Mouse (Mus musculus): ENCODE data around the gene Gm5475. TPM values are rescaled to one million over a fixed set of nuclear protein-coding genes. Genes with fewer than 3 reads are reported as not detected.

Gene Gm5475
- 0.22 TPM for polyA plus RNA-seq (2014; fragmentation: Illumina TruSeq; extraction: RNeasy Lipid Tissue Mini Kit (QIAGEN cat#74804); ENCODE audit: low replicate concordance)

DNA sequence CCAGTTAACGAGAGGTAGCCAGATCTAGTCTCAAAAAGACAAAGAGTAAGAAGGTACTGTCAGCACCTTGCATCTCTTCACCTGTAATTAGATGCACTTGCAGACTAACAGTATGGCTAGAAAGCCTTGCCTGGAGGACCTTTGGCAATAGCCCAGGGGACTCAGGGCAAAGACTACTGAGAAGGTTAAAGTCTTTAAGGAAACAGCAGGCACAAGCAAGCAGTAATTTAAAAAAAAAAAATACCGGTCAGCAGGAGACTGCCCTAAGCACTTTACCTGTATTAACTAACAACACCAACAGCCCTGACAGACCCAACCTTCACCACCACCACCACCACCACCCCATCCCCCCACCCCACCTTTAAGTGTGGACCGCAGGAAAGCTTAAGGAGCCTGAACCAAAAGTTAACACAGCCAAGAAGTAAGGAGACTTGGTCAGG, at the start of gene Gm5475:
TSS of gene Gm5475 (plus strand) at position 390 of the 440 bp plus-strand sequence.

DNA sequence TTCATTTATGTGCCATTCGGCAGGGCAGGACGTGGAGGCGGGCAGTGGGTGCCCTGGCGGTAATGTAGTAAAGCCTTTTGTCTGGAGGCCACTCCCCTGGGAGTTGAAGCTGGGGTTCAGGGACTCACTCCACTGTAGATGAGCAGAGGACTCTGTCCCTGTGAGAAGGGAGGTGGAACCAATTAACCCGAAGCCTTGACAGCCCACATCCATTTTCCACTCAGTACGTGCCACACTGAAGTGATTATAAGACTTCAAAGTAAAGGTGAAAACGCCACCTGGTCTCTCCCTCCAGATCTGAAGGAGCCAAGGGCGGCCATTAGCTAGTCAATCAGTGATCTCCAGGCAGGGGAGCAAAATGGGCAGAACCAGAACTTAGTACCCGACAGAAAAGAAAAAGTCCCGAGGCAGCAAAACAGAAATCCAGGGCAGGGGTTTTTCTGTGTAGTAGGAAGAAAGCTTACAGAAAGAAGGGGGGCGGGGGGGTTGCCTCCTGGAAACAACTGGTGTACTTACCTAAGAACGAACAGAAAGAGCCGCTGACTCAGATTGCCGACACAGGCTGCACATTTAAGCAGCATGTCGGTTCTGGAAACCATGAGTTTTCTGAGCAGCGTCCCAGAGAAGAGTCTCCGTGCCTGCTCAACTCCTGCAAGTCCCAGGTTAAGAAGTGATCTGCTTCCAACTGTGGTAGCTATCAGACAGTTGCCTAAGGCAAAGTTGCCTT, 2.6 kb downstream of the Gm5475 start, which contains the start of gene Slc11a2:
TSS of gene Slc11a2 (minus strand) at position 677 of the 727 bp plus-strand sequence.

GRCm38 (mm10) chr15:100468295-100469188, 46.6 kb downstream of the Gm5475 start, which contains the start of gene Letmd1:
Gene Letmd1 (plus strand): TSS chr15:100469023.

Other genes with a start within 250 kb of the Gm5475 start
- gene Atf1, start 194.3 kb upstream of the Gm5475 start, polyA plus RNA-seq (2014; fragmentation: Illumina TruSeq; extraction: RNeasy Lipid Tissue Mini Kit (QIAGEN cat#74804); ENCODE audit: low replicate concordance) = 64.8 TPM
- gene Tmprss12, start 141.3 kb upstream of the Gm5475 start, polyA plus RNA-seq (2014; fragmentation: Illumina TruSeq; extraction: RNeasy Lipid Tissue Mini Kit (QIAGEN cat#74804); ENCODE audit: low replicate concordance) = not detected
- 42.7 TPM for gene Mettl7a1, start 118.0 kb upstream of the Gm5475 start, polyA plus RNA-seq (2014; fragmentation: Illumina TruSeq; extraction: RNeasy Lipid Tissue Mini Kit (QIAGEN cat#74804); ENCODE audit: low replicate concordance)
- not detected for gene Mettl7a3, start 87.2 kb upstream of the Gm5475 start, polyA plus RNA-seq (2014; fragmentation: Illumina TruSeq; extraction: RNeasy Lipid Tissue Mini Kit (QIAGEN cat#74804); ENCODE audit: low replicate concordance)
- not detected for gene Methig1, start 69.0 kb upstream of the Gm5475 start, polyA plus RNA-seq (2014; fragmentation: Illumina TruSeq; extraction: RNeasy Lipid Tissue Mini Kit (QIAGEN cat#74804); ENCODE audit: low replicate concordance)
- gene Mettl7a2, start 68.9 kb upstream of the Gm5475 start, polyA plus RNA-seq (2014; fragmentation: Illumina TruSeq; extraction: RNeasy Lipid Tissue Mini Kit (QIAGEN cat#74804); ENCODE audit: low replicate concordance) = not detected
- gene Higd1c, start 57.6 kb upstream of the Gm5475 start, polyA plus RNA-seq (2014; fragmentation: Illumina TruSeq; extraction: RNeasy Lipid Tissue Mini Kit (QIAGEN cat#74804); ENCODE audit: low replicate concordance) = not detected
- gene Slc11a2, start 2.9 kb downstream of the Gm5475 start, polyA plus RNA-seq (2014; fragmentation: Illumina TruSeq; extraction: RNeasy Lipid Tissue Mini Kit (QIAGEN cat#74804); ENCODE audit: low replicate concordance) = 15.7 TPM
- gene Letmd1, start 46.9 kb downstream of the Gm5475 start, polyA plus RNA-seq (2014; fragmentation: Illumina TruSeq; extraction: RNeasy Lipid Tissue Mini Kit (QIAGEN cat#74804); ENCODE audit: low replicate concordance) = 16.8 TPM
- 1.1 TPM for gene Csrnp2, start 73.3 kb downstream of the Gm5475 start, polyA plus RNA-seq (2014; fragmentation: Illumina TruSeq; extraction: RNeasy Lipid Tissue Mini Kit (QIAGEN cat#74804); ENCODE audit: low replicate concordance)
- 3.1 TPM for gene Tfcp2, start 129.9 kb downstream of the Gm5475 start, polyA plus RNA-seq (2014; fragmentation: Illumina TruSeq; extraction: RNeasy Lipid Tissue Mini Kit (QIAGEN cat#74804); ENCODE audit: low replicate concordance)
- 0.74 TPM for gene Pou6f1, start 177.8 kb downstream of the Gm5475 start, polyA plus RNA-seq (2014; fragmentation: Illumina TruSeq; extraction: RNeasy Lipid Tissue Mini Kit (QIAGEN cat#74804); ENCODE audit: low replicate concordance)
- gene Dazap2, start 193.2 kb downstream of the Gm5475 start, polyA plus RNA-seq (2014; fragmentation: Illumina TruSeq; extraction: RNeasy Lipid Tissue Mini Kit (QIAGEN cat#74804); ENCODE audit: low replicate concordance) = 273 TPM
- gene Smagp, start 214.8 kb downstream of the Gm5475 start, polyA plus RNA-seq (2014; fragmentation: Illumina TruSeq; extraction: RNeasy Lipid Tissue Mini Kit (QIAGEN cat#74804); ENCODE audit: low replicate concordance) = 1.0 TPM
- gene Bin2, start 247.4 kb downstream of the Gm5475 start, polyA plus RNA-seq (2014; fragmentation: Illumina TruSeq; extraction: RNeasy Lipid Tissue Mini Kit (QIAGEN cat#74804); ENCODE audit: low replicate concordance) = 1.4 TPM